Mouse (Mus musculus) left cerebral cortex, adult 9 months (tissue): ENCODE data around the gene Enpp3.
"Not testable (repeated sequence)": the region's sequence is repeated elsewhere in the genome, so short reads cannot be mapped to it uniquely, and the experiment has no call there.

ENCODE experiments used
- DNase-seq, 2 experiments: peaks; one replicate each; pipeline ENCODE4 v3.0.0; 2022; ENCODE audit warnings: low spot score in 2 of 2

Gene Enpp3

GRCm38 (mm10) chr10:24823265-24823664 lies 19.4 kb downstream of the Enpp3 start:
- no peak for DNase-seq

DNA sequence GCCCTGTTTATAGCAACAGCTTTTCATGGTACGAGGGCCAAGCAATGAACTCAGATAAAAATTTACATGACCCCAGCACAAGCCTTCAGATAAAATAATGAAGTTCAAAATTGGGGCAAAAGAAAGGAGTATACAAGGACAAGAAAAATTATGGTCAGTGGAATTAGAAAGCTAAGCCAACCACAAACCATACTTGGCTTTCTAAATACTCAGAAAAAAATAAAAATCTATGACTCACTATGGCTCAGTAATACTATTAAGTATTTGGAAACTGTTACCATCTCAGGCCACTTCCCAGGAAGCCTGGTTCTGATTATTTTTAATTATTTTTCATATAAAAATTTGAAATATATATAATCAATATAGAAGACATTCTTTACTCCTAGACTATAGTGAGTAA lies 19.8 kb downstream of the Enpp3 start:
- DNase-seq = no peak

GRCm38 (mm10) chr10:24821990-24822676 lies 20.5 kb downstream of the Enpp3 start:
- DNase-seq = no peak

GRCm38 (mm10) chr10:24819526-24819925 lies 23.1 kb downstream of the Enpp3 start:
- no peak for DNase-seq

DNA sequence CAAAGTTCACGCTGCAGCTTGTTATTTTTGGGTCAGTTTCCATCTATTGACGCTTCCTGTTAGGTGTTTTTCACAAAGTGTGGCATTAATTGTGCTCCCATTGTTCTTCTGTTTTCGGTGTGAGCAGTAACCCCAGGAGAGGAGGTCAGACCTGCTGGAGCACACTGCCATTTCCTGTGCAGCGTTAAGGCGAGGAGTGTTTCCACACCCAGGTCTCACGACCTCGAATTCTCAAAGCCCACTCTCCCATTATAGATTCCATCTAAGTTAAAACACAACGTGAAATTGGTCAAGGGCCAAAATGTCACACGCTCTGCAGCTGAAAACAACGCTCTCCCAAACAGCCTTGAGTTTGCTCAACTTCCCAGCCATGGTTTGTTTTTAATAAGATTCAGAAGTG lies 32.0 kb downstream of the Enpp3 start:
- DNase-seq = no peak

DNA sequence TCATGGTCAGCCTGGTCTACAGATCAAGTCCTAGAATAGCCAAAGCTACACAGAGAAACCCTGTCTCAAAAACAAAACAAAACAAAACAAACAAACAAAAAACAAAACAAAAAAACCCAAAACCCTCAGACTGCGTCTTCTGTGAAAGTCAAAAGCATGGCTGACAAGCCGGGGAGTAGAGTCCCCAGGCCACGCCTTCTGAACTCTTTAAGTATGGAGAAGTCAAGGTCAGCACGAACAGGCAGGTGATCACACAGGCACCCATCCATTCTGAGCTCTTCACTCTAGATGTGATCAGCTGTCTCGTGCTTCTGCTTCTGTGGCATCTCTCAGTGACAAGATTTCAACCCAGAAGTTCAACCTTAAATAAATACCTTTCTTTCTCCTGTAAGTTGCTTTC lies 35.9 kb downstream of the Enpp3 start:
- no peak for DNase-seq

DNA sequence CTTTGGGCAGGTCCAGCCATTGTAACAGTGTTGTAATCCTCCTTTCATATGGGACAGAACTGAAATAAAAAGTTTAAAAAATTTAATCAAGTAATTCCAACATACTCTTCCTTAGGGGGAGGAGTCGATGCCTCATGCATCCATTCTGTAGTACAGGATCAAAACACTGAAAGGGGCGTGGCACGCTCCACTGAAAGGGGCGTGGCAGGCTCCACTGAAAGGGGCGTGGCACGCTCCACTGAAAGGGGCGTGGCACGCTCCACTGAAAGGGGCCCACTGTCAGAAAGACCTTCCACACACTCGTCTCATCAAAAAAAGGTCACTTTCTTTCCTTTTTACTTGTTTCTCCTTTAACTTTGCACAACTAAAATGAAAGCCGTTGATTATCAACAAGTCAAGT lies 36.7 kb downstream of the Enpp3 start:
- no peak for DNase-seq

DNA sequence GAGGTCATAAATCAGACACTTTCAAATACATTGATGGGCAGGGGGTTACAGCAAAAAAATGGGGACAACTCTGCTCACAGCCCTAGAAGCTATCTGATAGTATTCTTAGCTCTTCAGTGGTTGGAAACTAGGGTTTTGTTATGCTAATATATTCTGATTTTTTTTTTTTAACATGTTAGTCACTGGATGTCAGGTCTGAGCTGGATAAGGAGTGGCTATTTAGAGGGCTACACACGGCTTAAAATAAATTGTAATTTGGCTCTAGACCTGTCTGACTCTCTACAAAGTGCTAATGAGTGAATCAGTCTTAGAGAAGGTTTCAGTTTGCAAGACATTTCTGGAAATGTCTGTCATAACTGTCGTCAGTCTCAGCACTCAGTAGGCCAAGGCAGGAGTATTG lies 37.5 kb downstream of the Enpp3 start:
- DNase-seq = no peak

DNA sequence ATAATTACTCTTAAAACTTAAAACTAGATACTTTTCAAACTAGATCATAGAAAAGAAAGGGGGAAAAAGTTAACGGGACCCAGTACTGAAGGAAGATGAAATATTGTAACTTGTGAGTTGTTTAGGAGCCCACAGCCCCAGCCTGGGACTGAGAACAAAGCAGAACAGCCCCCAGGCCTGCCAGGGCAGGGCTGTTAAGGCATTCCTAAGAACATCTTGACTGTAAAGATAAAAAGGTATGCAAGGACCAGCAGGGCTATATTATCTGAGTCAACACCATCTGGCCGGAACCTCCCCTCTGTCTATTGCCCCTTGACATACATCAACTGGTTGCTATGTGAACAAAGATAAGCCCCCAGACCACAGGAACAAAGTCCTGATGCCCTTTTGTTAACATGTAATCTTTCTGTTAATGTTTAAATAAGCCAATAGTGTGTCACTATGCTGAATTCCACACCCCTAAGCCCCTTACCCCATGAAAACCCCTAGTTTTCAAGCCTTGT lies 39.8 kb downstream of the Enpp3 start:
- not testable (repeated sequence) for DNase-seq

GRCm38 (mm10) chr10:24801796-24802195 lies 40.8 kb downstream of the Enpp3 start:
- no peak for DNase-seq

DNA sequence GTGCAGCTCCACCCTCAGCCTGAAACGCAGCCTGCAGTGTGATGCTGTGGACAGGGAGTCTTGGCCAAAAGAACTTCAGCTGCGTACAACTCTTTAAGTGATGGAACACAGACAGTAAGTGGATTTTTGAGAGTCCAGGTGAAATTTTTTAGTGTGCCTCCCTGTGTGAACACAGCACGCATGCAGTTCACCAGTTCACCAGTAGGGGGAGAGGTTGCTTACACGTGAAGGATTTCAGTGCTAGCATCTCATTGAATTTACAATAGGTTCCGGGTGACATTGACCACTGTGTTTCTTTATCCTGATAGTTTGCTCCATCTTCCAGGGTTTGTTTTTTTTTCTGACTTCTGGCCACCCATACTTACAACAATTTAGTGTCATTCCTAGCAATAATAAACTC lies 45.4 kb downstream of the Enpp3 start:
- DNase-seq = peak in 1 of 2 experiments; percentile 30

DNA sequence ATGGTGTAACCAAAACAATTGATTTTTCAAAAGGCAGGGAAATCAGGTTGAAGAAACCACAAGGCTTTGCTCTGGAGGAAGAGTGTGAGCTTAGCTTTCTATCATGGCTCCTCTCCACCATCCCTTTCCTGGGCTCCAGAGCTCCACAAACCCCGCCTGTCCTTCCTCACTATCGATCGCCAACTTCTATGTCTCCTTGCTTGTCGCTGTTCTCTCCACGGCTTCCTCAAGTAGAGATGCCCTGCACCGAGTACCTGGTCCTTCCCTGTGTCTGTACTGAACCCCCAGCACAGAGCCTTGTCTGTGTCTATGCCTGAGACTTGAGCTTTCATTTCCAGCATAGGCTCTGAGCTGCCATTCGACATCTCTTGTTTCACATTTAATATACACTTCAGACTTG lies 49.9 kb downstream of the Enpp3 start:
- DNase-seq = no peak

DNA sequence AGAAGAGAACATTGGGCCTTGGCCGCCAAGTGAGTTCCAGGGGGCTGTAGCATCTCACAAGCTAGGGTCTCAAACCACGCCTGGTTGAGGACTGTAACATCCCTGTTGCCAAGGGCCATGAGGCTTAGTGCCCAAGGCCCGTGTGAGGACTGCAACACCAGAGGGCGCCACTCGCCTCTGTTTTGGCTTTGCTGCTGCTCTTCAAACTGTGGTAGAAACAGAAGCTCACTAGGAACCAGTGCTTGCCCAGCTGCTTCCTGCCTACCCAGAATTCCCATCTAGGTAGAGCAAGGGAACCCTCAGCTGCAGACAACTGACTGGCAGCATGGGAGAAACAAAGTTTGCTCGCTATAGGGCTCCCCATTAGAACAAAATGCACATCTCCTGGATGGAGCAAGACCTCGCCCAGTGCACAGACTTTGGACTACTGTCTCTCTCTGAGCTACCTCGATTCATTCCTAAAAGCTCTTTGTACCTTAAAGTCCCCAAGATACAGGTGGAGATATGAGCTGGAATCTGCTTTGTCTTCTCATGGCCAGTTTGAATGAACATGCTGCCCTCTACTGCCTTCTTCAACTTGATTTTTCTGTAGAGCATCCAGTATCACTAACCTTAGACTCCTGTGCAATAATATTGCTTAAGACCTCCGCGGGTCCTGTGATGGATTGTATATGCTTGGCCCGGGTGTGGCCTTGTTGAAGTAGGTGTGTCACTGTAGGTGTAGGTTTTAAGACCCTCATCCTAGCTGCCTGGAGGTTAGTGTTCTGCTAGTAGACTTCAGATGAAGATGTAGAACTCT lies 52.7 kb downstream of the Enpp3 start:
- peak in 1 of 2 experiments; percentile 37 for DNase-seq

DNA sequence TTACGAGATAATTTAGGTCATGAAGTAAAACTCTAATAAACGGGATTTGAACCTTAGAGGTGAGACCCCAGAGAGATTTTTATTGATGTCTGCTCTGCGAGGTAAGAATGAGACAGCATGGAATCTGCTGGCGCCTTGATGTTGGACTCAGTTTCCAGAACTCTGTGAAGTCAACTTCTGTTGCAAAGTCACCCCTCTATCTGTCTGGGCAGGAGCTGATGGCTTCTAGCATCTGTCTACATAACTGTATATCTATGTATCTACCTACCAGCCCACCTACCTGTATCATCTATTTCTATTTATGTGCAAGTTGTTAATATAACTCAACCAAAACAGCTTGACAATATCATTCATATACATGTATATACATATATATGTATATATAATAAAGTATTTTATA lies 57.3 kb downstream of the Enpp3 start:
- no peak for DNase-seq

DNA sequence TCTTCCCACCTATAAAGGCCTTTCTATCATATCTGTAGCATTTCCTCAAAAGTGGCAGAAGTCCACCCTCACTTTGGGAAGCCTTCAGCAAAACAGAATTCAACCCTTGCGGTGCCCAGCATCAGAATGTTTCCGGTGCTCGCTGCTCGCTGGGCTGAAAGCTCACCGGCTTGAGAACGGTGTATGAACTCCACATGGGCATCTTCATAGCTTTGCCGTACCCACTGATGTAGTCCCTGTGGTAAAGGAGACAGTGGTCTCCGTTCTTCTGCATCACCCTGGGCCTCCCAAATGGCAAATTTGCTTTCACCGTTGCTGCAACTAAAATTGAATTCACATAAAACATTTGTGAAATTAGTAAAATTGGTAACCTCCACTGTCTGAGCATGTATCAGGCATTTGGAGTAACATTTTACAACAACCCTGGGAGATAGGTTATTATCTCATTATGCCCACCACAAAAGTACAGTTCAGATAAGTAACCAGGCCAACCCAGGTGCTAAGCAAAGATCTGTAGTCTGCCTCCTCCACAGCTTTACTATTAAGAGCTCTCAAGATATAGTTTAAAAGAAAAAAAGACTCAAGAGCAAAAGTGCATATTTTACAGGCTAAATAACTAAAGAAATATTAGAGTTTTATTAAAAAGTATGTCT lies 57.9 kb downstream of the Enpp3 start:
- no peak for DNase-seq

DNA sequence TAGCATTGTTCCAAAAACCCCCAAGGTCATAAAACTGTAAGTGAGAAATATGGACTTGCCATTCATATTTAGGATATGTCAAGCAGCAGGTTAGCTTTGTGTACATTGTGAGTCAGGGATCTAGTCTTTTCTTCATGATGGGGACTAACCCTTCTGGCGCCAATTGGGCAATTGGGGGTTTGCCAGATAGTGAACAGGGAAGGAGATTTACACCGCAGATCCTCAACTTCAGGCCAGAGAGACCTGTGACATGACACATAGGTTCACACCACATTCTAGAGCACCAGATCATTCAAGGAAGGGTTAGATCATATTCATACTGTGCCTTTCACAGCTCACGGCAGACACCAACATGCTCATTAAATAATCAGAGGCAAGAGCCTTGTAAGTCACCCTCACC lies 58.7 kb downstream of the Enpp3 start:
- no peak for DNase-seq

DNA sequence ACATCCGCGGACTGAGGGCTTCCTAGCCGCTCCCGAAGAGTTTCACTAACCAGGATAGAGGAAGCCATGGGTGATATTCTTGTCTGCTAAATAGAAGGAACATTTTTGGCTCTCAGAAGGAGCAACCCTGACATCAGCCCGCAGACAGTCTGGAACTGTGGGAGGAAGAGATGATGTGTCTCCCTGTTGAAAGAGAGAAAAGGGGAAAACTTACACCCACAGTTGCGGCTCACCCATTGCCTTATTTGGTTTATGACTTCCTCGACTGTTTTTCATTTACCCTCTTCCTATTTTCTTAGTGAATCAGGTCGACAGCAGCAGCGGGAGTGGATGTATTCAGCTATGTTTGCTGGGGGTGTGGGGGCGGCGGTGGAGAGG lies 64.0 kb downstream of the Enpp3 start:
- peak in 1 of 2 experiments; percentile 54 for DNase-seq

- no peak for DNase-seq
These were observed 64.5 kb downstream of the Enpp3 start for GRCm38 (mm10) chr10:24777916-24778642.

- DNase-seq = no peak
These were observed 73.1 kb downstream of the Enpp3 start for GRCm38 (mm10) chr10:24769496-24769895.

GRCm38 (mm10) chr10:24767695-24768094 lies 74.9 kb downstream of the Enpp3 start:
- DNase-seq = no peak

- DNase-seq = no peak
These were observed 76.6 kb downstream of the Enpp3 start for GRCm38 (mm10) chr10:24766061-24766460.

DNA sequence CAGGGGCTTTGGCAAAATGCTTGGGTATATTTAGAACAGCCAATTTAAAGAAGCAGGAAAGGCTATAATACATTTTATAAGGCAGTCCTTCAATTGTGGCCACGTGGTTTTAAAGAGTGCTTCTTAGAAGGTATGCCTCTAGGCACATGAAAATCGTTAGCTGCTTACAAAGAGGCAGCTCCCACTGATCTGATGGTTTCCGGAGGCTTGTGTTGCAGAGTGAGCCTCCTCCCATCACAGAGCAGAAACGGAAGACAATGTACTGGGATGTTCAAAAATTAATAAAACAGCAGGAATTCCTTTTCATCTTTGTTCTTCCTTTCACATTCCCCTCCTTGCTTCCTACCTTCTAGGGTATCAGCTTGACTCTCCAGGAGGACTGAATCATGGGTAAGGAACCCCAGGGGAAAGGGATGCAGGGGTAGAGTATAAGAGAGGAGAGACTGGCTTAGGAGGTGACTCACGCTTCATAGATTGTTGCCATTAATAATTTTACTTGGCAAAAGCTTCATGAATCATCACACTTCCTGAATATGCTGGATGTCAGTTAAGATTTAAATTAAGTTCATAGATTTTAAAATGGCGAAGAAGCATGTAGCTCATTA lies 77.4 kb downstream of the Enpp3 start:
- peak; percentile 8 to 13 for DNase-seq
